Mouse (Mus musculus) myocyte (in vitro differentiated cells): ENCODE data around the gene Pappa2.
A peak's percentile ranks its signal among the peaks of the same experiment; 100 is the strongest.

Experiments used
- E2F4 ChIP-seq: IDR thresholded peaks from one replicate; pipeline ENCODE4 v1.6.1; 2011; ENCODE audit warnings: mild to moderate bottlenecking, control low read depth, moderate library complexity; ENCODE audit not compliant: insufficient read depth
- MAX ChIP-seq: IDR thresholded peaks from one replicate; pipeline ENCODE4 v1.6.1; 2011; ENCODE audit warnings: low read depth, mild to moderate bottlenecking, control low read depth
- MYOD1 ChIP-seq, 3 experiments: IDR thresholded peaks; one replicate each; pipeline ENCODE4 v1.6.1; 2011; ENCODE audit warnings: control low read depth in 2 of 3, low read depth in 2 of 3, mild to moderate bottlenecking in 2 of 3, moderate library complexity in 1 of 3; ENCODE audit not compliant: insufficient read length in 2 of 3, control insufficient read depth in 1 of 3
- POLR2A ChIP-seq: IDR thresholded peaks from one replicate; pipeline ENCODE4 v1.6.1; 2011; ENCODE audit warnings: low read depth, mild to moderate bottlenecking, control low read depth, moderate library complexity; ENCODE audit not compliant: insufficient read length
- TCF3 ChIP-seq: IDR thresholded peaks from one replicate; pipeline ENCODE4 v1.6.1; 2011; ENCODE audit warnings: low read depth, control low read depth; ENCODE audit not compliant: insufficient read length

GRCm38 (mm10) chr1:158860190-158860589 lies 120.1 kb downstream of the Pappa2 start:
- TF ChIP-seq POLR2A (no peak), MYOD1 (IDR thresholded peaks at IDR 0.05; ENCODE audit: control insufficient read depth in 1 of 3, insufficient read length in 2 of 3, low read depth in 2 of 3) (peak in 1 of 3 experiments; percentile 18), E2F4 (no peak), MAX (no peak), TCF3 (no peak)
